Mouse (Mus musculus): Measurements from ENCODE around the gene Plpp2. TPM values are rescaled to one million over a fixed set of nuclear protein-coding genes. Genes with fewer than 3 reads are reported as not detected.

Gene Plpp2
- total RNA-seq (2023): 2.9 to 3.5 TPM (median 3.1 TPM) in 4 replicates

DNA sequence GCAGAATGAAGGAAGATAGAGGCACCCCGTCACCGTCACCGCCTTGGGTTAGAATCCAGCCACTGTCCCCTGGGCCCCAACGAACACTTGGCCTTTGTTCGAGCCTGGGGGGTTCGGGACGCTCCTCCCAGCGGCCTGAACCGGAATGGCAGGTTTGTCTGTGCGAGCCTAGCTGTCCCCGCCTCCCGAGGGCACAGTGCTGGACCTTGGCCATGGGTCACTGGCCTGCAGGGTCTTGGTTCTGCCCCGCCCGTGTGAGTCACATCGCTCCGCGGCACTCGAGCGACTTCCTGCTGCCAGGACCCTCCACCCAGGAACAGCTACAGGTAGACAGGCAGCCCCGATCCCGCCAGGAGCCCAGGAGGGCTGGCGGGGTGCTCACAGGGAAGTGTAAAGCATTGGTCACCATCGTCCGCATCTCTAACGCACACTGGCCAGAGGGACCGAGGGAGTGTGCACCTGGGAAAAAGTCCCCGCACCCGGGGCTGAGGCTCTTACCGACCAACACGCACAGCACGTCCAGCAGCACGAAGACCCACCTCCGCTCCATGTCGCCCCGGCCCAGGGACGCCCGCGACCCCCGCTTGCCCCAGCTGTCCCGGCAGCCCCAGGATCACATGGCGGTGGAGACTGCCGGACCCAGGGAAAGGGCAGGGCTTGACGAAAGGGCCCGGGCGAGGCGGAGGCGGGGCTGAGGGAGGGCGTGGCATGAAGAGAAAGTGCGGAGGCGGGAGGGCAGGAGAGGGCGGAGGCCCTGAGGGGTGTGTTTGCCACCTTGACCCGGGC is at the start of gene Plpp2:
Gene Plpp2 (minus strand): TSS at position 671 of the 786 bp plus-strand sequence.

DNA sequence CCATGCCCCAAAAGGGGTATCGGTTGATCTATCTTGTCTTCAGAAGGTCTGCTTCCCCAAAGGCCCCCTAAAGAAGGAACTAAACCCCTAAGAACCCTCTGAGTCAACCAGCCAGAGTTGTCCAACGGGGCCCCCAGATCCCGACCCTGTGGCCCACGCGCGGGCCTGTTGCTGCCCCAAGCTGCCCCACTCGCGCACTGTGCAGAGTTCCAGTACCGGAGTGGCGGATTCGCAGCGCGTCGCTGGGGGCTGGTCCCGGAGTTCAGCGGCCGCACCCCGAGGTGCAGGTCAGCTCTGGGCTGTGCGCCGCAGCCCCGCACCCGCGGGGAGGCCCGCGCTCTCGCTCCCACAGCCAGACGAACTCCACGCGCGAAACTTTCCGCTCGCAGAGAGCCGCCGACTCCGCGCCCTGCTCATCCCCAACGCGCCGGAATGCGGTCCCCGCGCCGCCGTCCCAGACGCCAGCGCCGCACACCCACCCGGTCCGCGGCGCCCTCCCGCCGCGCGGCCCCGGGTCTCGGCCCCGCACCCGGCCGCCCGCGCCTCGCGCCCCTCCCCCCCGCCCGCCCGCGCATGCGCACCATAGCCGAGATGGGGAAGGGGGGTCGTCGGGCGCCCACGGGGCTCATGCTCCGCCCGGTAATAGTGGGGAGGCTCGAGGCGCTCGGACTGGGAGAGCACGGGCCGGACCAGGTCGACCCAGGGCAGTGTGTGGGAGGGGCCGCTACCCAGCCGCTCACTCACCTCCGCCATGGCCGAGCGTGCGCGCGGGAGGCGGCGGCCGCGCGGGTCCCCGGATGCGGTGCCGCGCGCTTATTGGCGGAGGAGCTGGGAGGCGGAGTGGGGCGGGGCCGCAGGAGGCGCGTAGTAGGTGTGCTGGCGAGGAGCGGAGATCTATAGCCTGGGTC is 21.0 kb upstream of the Plpp2 start, which contains the start of gene Mier2:
Gene Mier2 (minus strand): TSS at position 870 of the 908 bp plus-strand sequence.

Other genes starting within 250 kb of the Plpp2 start
- not detected in 4 replicates for gene Vmn2r82, start 177.3 kb downstream of the Plpp2 start, total RNA-seq (2023)
- not detected in 4 replicates for gene Vmn2r83, start 65.1 kb downstream of the Plpp2 start, total RNA-seq (2023)
- 42.9 to 51.2 TPM (median 44.5 TPM) in 4 replicates for gene Mier2, start 21.4 kb upstream of the Plpp2 start, total RNA-seq (2023)
- gene Theg, start 53.5 kb upstream of the Plpp2 start, total RNA-seq (2023): 3.5 TPM in 1 of 4 replicates, not detected in the others
- gene C2cd4c, start 80.2 kb upstream of the Plpp2 start, total RNA-seq (2023): not detected in 4 replicates
- not detected in 4 replicates for gene Shc2, start 104.1 kb upstream of the Plpp2 start, total RNA-seq (2023)
- not detected in 4 replicates for gene Odf3l2, start 111.9 kb upstream of the Plpp2 start, total RNA-seq (2023)
- not detected in 4 replicates for gene Madcam1, start 130.8 kb upstream of the Plpp2 start, total RNA-seq (2023)
- gene Tpgs1, start 135.6 kb upstream of the Plpp2 start, total RNA-seq (2023): 16.5 to 17.6 TPM (median 17.2 TPM) in 4 replicates
- gene Cdc34, start 148.4 kb upstream of the Plpp2 start, total RNA-seq (2023): 64.3 to 70.9 TPM (median 67.1 TPM) in 4 replicates
- 2.2 to 3.3 TPM (median 2.8 TPM) in 4 replicates for gene Gzmm, start 155.2 kb upstream of the Plpp2 start, total RNA-seq (2023)
- gene Bsg, start 170.7 kb upstream of the Plpp2 start, total RNA-seq (2023): 93.0 to 101 TPM (median 96.4 TPM) in 4 replicates
- not detected in 4 replicates for gene Hcn2, start 182.8 kb upstream of the Plpp2 start, total RNA-seq (2023)
- gene Polrmt, start 212.8 kb upstream of the Plpp2 start, total RNA-seq (2023): 61.1 to 82.7 TPM (median 70.9 TPM) in 4 replicates
- not detected in 4 replicates for gene Fgf22, start 221.3 kb upstream of the Plpp2 start, total RNA-seq (2023)
- 47.4 to 62.4 TPM (median 56.4 TPM) in 4 replicates for gene Rnf126, start 233.2 kb upstream of the Plpp2 start, total RNA-seq (2023)
- gene Fstl3, start 243.5 kb upstream of the Plpp2 start, total RNA-seq (2023): 1.5 to 3.1 TPM (median 1.8 TPM) in 4 replicates